Mouse (Mus musculus) megakaryocyte, embryonic 14.5 days (primary cell): ENCODE measurements around the gene AB124611.

ENCODE experiments used
- FLI1 ChIP-seq: IDR thresholded peaks from 2 replicates; pipeline ENCODE4 v1.6.1; 2012; ENCODE audit warnings: low read length, inconsistent platforms, mixed read lengths
- GATA1 ChIP-seq: IDR thresholded peaks from 3 replicates; pipeline ENCODE4 v1.6.1; 2012; ENCODE audit warnings: mixed read lengths, low read length, inconsistent platforms, borderline replicate concordance

GRCm38 (mm10) chr9:21508871-21509404, 17.0 kb upstream of the AB124611 start:
- TF ChIP-seq GATA1 (no peak), FLI1 (no peak)
